Mouse (Mus musculus) liver, adult 2 months (tissue): Measurements from ENCODE around the gene Aldh9a1.

Experiments
- CTCF ChIP-seq: fragments of 200-500 bp; IDR thresholded peaks from 2 replicates; pipeline ENCODE4 v1.5.1; 2011; ENCODE audit warnings: low read depth, low read length, control low read depth
- POLR2A ChIP-seq: fragments of 200-500 bp; IDR thresholded peaks from 2 replicates; pipeline ENCODE4 v1.6.1; 2011; ENCODE audit warnings: low read length, control low read depth; ENCODE audit not compliant: insufficient read depth; ENCODE audit errors: extremely low read depth

- no peak for TF ChIP-seq CTCF
- no peak for TF ChIP-seq POLR2A
These were observed 8.8 kb upstream of the Aldh9a1 start for GRCm38 (mm10) chr1:167340910-167341528.
